Mouse (Mus musculus): ENCODE data around the gene Zfp119b. TPM values are rescaled to one million over a fixed set of nuclear protein-coding genes. Genes with fewer than 3 reads are reported as not detected.
A peak's percentile ranks its signal among the peaks of the same experiment; 100 is the strongest.

Zfp119b gene
- polyA plus RNA-seq, 1 experiment = 0.27 TPM

DNA sequence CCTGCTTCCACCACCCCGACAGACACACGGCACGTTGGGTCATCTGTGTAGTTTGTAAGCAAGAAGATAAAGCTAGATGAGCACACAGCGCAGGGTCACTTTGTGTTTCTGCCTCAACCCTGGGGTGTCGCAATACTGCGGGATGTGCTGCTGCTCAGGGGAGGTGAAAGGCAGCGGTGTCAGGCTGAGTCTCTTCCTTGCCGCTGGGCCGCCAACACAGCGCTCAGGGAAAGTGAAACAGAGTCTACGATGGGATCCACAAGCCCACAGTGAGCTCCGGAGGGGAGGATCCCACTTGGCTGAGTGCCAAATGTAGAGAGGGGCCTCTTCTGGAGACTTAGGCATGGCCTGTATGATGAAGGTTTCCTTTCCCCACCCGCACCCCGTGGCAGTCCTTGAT, 13.9 kb upstream of the Zfp119b start:
- no peak overlapping the region for H3K27ac ChIP-seq (ENCODE audit: insufficient read depth, low read length)
- H3K36me3 ChIP-seq (ENCODE audit: control insufficient read depth, insufficient read depth, low read length) = peaks cover 31% of the 10 kb centered on the region
- peaks cover 5% of the 10 kb centered on the region; the same call in 1 of the 2 replicates for H3K4me1 ChIP-seq (ENCODE audit: control insufficient read depth, insufficient read depth, insufficient read length)
- no peak for DNase-seq (ENCODE audit: low read depth in 1 of 2, low spot score in 2 of 2)
- H3K4me3 ChIP-seq (ENCODE audit: extremely low read depth, insufficient read depth, insufficient read length) = no peak overlapping the region
- TF ChIP-seq CTCF (IDR thresholded peaks at IDR 0.05; ENCODE audit: extremely low read depth, insufficient read depth, insufficient read length, insufficient replicate concordance) (no peak), POLR2A (IDR thresholded peaks at IDR 0.05; ENCODE audit: low read depth, low read length) (no peak)
- H3K27me3 ChIP-seq (ENCODE audit: control insufficient read depth, insufficient read depth, low read length) = no peaks in the 10 kb centered on the region
- WGBS = 80% methylated on average over 14 of the region's 14 CpGs

DNA sequence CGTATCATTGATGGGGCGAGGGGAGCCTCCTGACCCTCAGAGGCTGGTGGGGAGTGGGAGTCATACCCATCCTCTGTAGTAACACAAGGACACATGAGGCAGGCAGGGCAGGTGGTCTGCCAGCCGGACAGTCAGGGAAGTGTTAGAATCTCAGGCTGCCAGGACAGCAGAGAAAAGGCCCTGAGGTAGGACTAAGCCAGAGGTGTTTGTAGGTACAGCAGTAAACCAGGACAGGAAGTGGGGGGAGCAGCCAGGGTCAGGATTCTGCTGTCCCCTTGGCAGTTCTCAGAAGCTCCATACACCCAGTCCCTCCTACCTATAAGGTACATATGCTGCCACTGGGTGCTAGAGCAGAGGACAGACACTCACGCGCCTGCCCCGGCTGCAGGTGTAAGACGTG, 12.3 kb upstream of the Zfp119b start:
- Histone ChIP-seq H3K4me1 (ENCODE audit: control insufficient read depth, insufficient read depth, insufficient read length) (peaks cover 5% of the 10 kb centered on the region; the same call in 1 of the 2 replicates), H3K4me3 (ENCODE audit: extremely low read depth, insufficient read depth, insufficient read length) (no peak overlapping the region), H3K36me3 (ENCODE audit: control insufficient read depth, insufficient read depth, low read length) (peaks cover 23% of the 10 kb centered on the region), H3K27me3 (ENCODE audit: control insufficient read depth, insufficient read depth, low read length) (no peaks in the 10 kb centered on the region), H3K27ac (ENCODE audit: insufficient read depth, low read length) (no peak overlapping the region)
- 87% methylated on average over 7 of the region's 7 CpGs for WGBS
- no peak for DNase-seq (ENCODE audit: low read depth in 1 of 2, low spot score in 2 of 2)
- TF ChIP-seq CTCF (IDR thresholded peaks at IDR 0.05; ENCODE audit: extremely low read depth, insufficient read depth, insufficient read length, insufficient replicate concordance) = no peak
- TF ChIP-seq POLR2A (IDR thresholded peaks at IDR 0.05; ENCODE audit: low read depth, low read length) = no peak

DNA sequence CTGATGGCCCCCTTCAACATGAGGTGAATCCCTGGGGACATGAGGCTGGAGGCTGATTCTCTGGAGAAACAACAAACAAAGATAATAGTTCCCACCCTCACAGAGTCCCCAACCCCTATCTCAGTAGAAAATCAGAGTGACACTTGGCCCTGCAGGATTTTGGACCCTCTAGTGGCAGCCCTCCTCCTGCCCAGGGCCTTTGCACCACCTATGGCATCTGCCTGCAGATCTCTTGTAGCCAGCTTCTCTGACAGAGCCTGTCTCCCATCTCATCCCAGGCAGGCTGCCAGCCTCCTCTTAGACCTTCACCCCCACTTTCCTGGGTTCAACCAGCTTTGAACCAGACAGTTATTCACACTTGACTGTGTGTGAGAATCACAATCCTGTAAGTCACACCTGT, 11.5 kb upstream of the Zfp119b start:
- DNase-seq (ENCODE audit: low read depth in 1 of 2, low spot score in 2 of 2) = no peak
- Histone ChIP-seq H3K27ac (ENCODE audit: insufficient read depth, low read length) (no peak overlapping the region), H3K4me3 (ENCODE audit: extremely low read depth, insufficient read depth, insufficient read length) (no peak overlapping the region), H3K4me1 (ENCODE audit: control insufficient read depth, insufficient read depth, insufficient read length) (peaks cover 5% of the 10 kb centered on the region; the same call in 1 of the 2 replicates), H3K27me3 (ENCODE audit: control insufficient read depth, insufficient read depth, low read length) (no peaks in the 10 kb centered on the region), H3K36me3 (ENCODE audit: control insufficient read depth, insufficient read depth, low read length) (peaks cover 16% of the 10 kb centered on the region)
- no peak for TF ChIP-seq POLR2A (IDR thresholded peaks at IDR 0.05; ENCODE audit: low read depth, low read length)
- no peak for TF ChIP-seq CTCF (IDR thresholded peaks at IDR 0.05; ENCODE audit: extremely low read depth, insufficient read depth, insufficient read length, insufficient replicate concordance)

DNA sequence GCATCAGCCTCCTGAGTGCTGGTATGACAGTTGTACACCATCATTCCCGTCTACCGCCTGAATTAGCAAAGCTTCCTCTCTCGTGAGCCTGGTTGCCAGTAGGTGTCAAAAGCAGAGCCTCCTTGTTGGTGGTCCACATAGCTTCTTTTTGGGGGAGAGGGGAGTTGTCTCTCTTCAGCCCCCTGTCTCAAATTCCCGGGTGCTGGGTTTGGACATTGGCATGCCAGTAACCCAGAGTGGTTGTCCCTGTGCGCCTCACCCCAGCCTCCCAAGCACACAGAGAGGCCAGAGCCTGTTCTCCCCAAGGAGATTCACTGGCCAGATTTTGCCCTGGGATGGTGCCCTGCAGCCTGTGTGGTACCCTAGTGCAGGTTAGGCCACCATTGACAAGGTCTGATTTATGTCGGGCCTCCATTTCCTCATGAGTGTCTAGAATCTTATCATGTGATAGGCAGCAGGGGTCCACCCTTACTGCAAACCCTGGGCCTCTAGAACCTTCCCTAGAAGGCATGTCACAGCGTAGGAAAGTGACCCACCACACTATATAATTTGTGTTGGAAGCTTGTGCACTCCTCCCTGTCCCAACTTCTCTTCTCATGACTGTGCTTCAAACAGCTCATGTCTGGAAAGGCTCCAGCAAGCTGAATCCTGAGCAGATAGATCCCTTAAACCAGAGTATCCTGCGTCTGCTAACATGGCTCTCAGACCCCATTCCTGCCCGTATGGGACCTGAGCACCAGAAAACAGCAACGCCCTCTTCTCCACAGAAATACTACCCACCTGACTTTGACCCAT, 10.8 kb upstream of the Zfp119b start:
- TF ChIP-seq CTCF (IDR thresholded peaks at IDR 0.05; ENCODE audit: extremely low read depth, insufficient read depth, insufficient read length, insufficient replicate concordance) (no peak), POLR2A (IDR thresholded peaks at IDR 0.05; ENCODE audit: low read depth, low read length) (no peak)
- Histone ChIP-seq H3K27ac (ENCODE audit: insufficient read depth, low read length) (no peak overlapping the region), H3K27me3 (ENCODE audit: control insufficient read depth, insufficient read depth, low read length) (no peaks in the 10 kb centered on the region), H3K4me1 (ENCODE audit: control insufficient read depth, insufficient read depth, insufficient read length) (peaks cover 5% of the 10 kb centered on the region; the same call in 1 of the 2 replicates), H3K36me3 (ENCODE audit: control insufficient read depth, insufficient read depth, low read length) (peaks cover 12% of the 10 kb centered on the region), H3K4me3 (ENCODE audit: extremely low read depth, insufficient read depth, insufficient read length) (no peak overlapping the region)
- WGBS = 77% methylated on average over 10 of the region's 10 CpGs
- no peak for DNase-seq (ENCODE audit: low read depth in 1 of 2, low spot score in 2 of 2)

DNA sequence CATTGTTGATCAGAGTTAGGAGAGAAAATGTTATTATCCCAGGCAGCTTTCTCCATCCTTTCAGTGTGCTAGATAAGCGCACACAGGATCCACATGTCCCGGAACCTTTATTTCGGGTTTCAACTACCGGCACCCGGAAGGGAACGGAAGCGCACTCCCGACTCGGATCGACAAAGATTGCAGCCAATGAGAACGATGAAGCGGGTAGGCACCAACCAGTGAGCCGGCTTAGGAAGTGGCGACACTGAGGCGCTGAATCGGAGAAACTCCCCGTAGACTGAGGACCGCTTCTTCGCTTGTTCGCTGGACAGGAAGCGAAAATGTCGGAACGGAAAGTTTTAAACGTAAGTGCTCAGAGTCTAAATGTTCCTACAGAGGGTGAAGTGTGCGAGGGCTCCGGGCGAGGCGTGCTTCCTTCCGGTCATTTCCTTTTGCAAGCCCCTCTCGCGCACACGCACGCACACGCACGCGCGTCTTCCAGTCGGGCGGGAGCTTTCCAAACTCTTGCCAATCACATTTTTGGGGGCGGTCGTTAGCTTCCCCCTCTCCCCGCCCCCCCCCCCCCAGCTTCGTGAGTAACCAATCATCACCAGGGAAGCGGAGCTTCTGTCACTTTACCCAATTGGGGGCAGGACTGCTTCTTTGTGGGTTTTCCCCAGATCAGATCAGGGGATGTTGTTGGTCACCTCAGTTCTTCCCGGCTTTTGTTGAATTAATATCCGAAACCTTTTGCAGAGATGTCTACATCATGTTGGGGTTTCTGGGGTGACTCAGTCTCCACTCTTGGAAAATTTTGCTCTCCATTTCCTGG, 9.8 kb upstream of the Zfp119b start, which contains the start of gene Yju2:
Yju2 (plus strand) TSS at position 182 of the 811 bp plus-strand sequence.
- Histone ChIP-seq H3K27ac (ENCODE audit: insufficient read depth, low read length) (peak within 1 kb of the TSS; percentile 95), H3K36me3 (ENCODE audit: control insufficient read depth, insufficient read depth, low read length) (peaks cover 6% of the 10 kb centered on the region; the same call in 1 of the 2 replicates), H3K4me3 (ENCODE audit: extremely low read depth, insufficient read depth, insufficient read length) (peak within 1 kb of the TSS; percentile 95), H3K4me1 (ENCODE audit: control insufficient read depth, insufficient read depth, insufficient read length) (peaks cover 6% of the 10 kb centered on the region; the same call in 1 of the 2 replicates), H3K27me3 (ENCODE audit: control insufficient read depth, insufficient read depth, low read length) (no peaks in the 10 kb centered on the region)
- DNase-seq (ENCODE audit: low read depth in 1 of 2, low spot score in 2 of 2) = peak; percentile 85 to 95
- TF ChIP-seq CTCF (IDR thresholded peaks at IDR 0.05; ENCODE audit: extremely low read depth, insufficient read depth, insufficient read length, insufficient replicate concordance) = no peak
- peak; percentile 39 for TF ChIP-seq POLR2A (IDR thresholded peaks at IDR 0.05; ENCODE audit: low read depth, low read length)
- under 1% methylated on average over 46 of the region's 46 CpGs for WGBS

DNA sequence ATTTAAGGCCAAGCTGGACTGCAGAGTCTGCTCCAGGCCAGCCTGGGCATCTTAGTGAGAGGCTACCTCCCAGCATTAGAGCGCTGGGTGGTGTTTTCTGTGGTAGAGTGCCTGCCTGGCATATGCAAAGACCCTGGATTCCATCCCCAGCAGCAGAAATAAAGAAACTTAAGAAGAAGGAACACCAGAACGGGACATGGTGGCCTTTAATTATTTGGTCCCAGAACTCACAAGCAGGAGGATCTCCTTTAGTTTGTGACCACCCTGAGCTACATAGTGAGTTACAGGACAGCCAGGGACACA, 9.2 kb upstream of the Zfp119b start:
- no peak for DNase-seq (ENCODE audit: low read depth in 1 of 2, low spot score in 2 of 2)
- peaks cover 7% of the 10 kb centered on the region; the same call in 1 of the 2 replicates for H3K4me1 ChIP-seq (ENCODE audit: control insufficient read depth, insufficient read depth, insufficient read length)
- peaks cover 4% of the 10 kb centered on the region; the same call in 1 of the 2 replicates for H3K36me3 ChIP-seq (ENCODE audit: control insufficient read depth, insufficient read depth, low read length)
- H3K27me3 ChIP-seq (ENCODE audit: control insufficient read depth, insufficient read depth, low read length) = no peaks in the 10 kb centered on the region
- H3K4me3 ChIP-seq (ENCODE audit: extremely low read depth, insufficient read depth, insufficient read length) = peak overlapping the region; percentile 95; the same call in 1 of the 2 replicates
- WGBS = 46% methylated on average over 2 of the region's 2 CpGs
- TF ChIP-seq POLR2A (IDR thresholded peaks at IDR 0.05; ENCODE audit: low read depth, low read length) (no peak), CTCF (IDR thresholded peaks at IDR 0.05; ENCODE audit: extremely low read depth, insufficient read depth, insufficient read length, insufficient replicate concordance) (no peak)
- peak overlapping the region; percentile 95 for H3K27ac ChIP-seq (ENCODE audit: insufficient read depth, low read length)
